In genomic region chr9:110100627-110101600, GRCm38 (mm10) we compare ENCODE assay signal across 8 mouse cellular contexts. TPM values are rescaled to one million over a fixed set of nuclear protein-coding genes. Genes with fewer than 3 reads are reported as not detected.
DNase-seq lines count a peak whose midpoint lies in the region; ATAC-seq and TF ChIP-seq lines count a peak whose summit lies in the region.

No protein-coding gene starts in this region.

- TF ChIP-seq POLR2A in olfactory bulb, adult 2 months (IDR thresholded peaks at IDR 0.05; ENCODE audit: insufficient read depth, low read depth, low read length), result no peak
- no peak for TF ChIP-seq POLR2A in thymus, adult 2 months (IDR thresholded peaks at IDR 0.05; ENCODE audit: control insufficient read depth, extremely low read depth, insufficient read depth, low read length, poor library complexity)

- H3K27me3 ChIP-seq in forebrain, embryonic 15.5 days, result no peaks in the 10 kb centered on the region
- H3K27me3 ChIP-seq in lung, embryonic 14.5 days (ENCODE audit: insufficient read depth, low read length), result no peaks in the 10 kb centered on the region
- no peaks in the 10 kb centered on the region for H3K27me3 ChIP-seq in thymus, adult 2 months (ENCODE audit: control insufficient read depth, insufficient read depth, low read length)

- peaks cover 0 to 2% of the 10 kb centered on the region in 2 experiments; a peak in 2 of 4 replicates for H3K4me1 ChIP-seq in ES-E14 (ENCODE audit: control insufficient read depth in 2 of 2, insufficient read depth in 2 of 2, low read length in 2 of 2, poor library complexity in 1 of 2)
- peaks cover 9% of the 10 kb centered on the region for H3K4me1 ChIP-seq in forebrain, embryonic 15.5 days
- H3K4me1 ChIP-seq in lung, embryonic 14.5 days (ENCODE audit: insufficient read depth), result no peaks in the 10 kb centered on the region
- no peaks in the 10 kb centered on the region for H3K4me1 ChIP-seq in olfactory bulb, adult 2 months (ENCODE audit: control insufficient read depth, insufficient read depth, low read length)
- no peaks in the 10 kb centered on the region for H3K4me1 ChIP-seq in thymus, adult 2 months (replicated peaks; ENCODE audit: control insufficient read depth, insufficient read depth, low read length)

- peak overlapping the region; percentile 38 for H3K27ac ChIP-seq in ES-E14 (ENCODE audit: insufficient read depth, low read depth, low read length, poor library complexity, severe bottlenecking)
- no peak overlapping the region for H3K27ac ChIP-seq in forebrain, embryonic 15.5 days (replicated peaks)
- peak overlapping the region; percentile 85 for H3K27ac ChIP-seq in layer of hippocampus, adult 2 months
- H3K27ac ChIP-seq in lung, embryonic 14.5 days (ENCODE audit: low read depth), result peak overlapping the region; percentile 50; the same call in 1 of the 2 replicates
- no peak overlapping the region for H3K27ac ChIP-seq in olfactory bulb, adult 2 months (ENCODE audit: insufficient read depth, low read depth, low read length)
- no peak overlapping the region for H3K27ac ChIP-seq in thymus, adult 2 months (ENCODE audit: control insufficient read depth, insufficient read depth, low read length)

- intact Hi-C loops in heart, postnatal 36 days (cut with DNase I), result loop anchor here (1.0 to 10.0 kb wide), 2 partner anchors 194 to 208 kb away; no protein-coding TSS in a partner anchor

- peak overlapping the region; percentile 71 for H3K4me2 ChIP-seq in forebrain, embryonic 15.5 days (replicated peaks)
- H3K4me2 ChIP-seq in lung, embryonic 14.5 days, result peak overlapping the region; percentile 87

- in situ Hi-C loops in ES-E14 (cut with MboI; ENCODE audit: low sequenced_read_pairs in 2 of 2, unreplicated experiment in 2 of 2), result no loop called here

- H3K9ac ChIP-seq in ES-E14 (ENCODE audit: insufficient read depth, low read depth, low read length, poor library complexity, severe bottlenecking), result peak overlapping the region; percentile 96
- peak overlapping the region; percentile 81 for H3K9ac ChIP-seq in forebrain, embryonic 15.5 days (replicated peaks)
- peak overlapping the region; percentile 94 for H3K9ac ChIP-seq in lung, embryonic 14.5 days

- TF ChIP-seq CTCF in layer of hippocampus, adult 2 months (conservative IDR thresholded peaks at IDR 0.05), result peak; percentile 97
- TF ChIP-seq CTCF in lung, embryonic 14.5 days (IDR thresholded peaks at IDR 0.05; ENCODE audit: low read depth), result peak; percentile 95
- peak; percentile 96 for TF ChIP-seq CTCF in olfactory bulb, adult 2 months (IDR thresholded peaks at IDR 0.05; ENCODE audit: insufficient read depth, low read depth, low read length)
- TF ChIP-seq CTCF in thymus, adult 2 months (IDR thresholded peaks at IDR 0.05; ENCODE audit: borderline replicate concordance, control insufficient read depth, extremely low read depth, insufficient read depth, low read length, poor library complexity), result peak; percentile 98

- DNase-seq in ES-E14 (ENCODE audit: low read depth, low spot score), result peak; percentile 90
- peak; percentile 87 for DNase-seq in cerebellum, adult 11-12 months
- DNase-seq in heart, postnatal 36 days, result peak; percentile 91 to 94
- DNase-seq in layer of hippocampus, adult 2 months (ENCODE audit: low spot score in 2 of 2), result peak; percentile 95 to 98
- DNase-seq in lung, embryonic 14.5 days, result peak; percentile 96
- DNase-seq in thymus, adult 2 months, result peak; percentile 95

- peak overlapping the region; percentile 87 to 100 for H3K4me3 ChIP-seq in ES-E14 (ENCODE audit: insufficient read depth in 1 of 2, low read depth in 1 of 2, low read length in 2 of 2, poor library complexity in 1 of 2, severe bottlenecking in 1 of 2)
- peak overlapping the region; percentile 81 for H3K4me3 ChIP-seq in forebrain, embryonic 15.5 days
- H3K4me3 ChIP-seq in layer of hippocampus, adult 2 months, result peak overlapping the region; percentile 98
- H3K4me3 ChIP-seq in lung, embryonic 14.5 days (ENCODE audit: low read depth, low read length), result peak overlapping the region; percentile 91
- peak overlapping the region; percentile 76 for H3K4me3 ChIP-seq in olfactory bulb, adult 2 months (ENCODE audit: insufficient read depth, low read depth, low read length)
- H3K4me3 ChIP-seq in thymus, adult 2 months (ENCODE audit: control insufficient read depth, insufficient read depth, low read length), result peak overlapping the region; percentile 88

- ATAC-seq in forebrain, embryonic 15.5 days (replicated peaks), result peak; percentile 97
- peak; percentile 97 for ATAC-seq in lung, embryonic 14.5 days (ENCODE audit: insufficient read depth)

- 3% methylated on average over 41 of the region's 41 CpGs for WGBS in forebrain, embryonic 15.5 days
- WGBS in lung, embryonic 14.5 days, result 2% methylated on average over 41 of the region's 41 CpGs
- under 1% methylated on average over 41 of the region's 41 CpGs for WGBS in olfactory bulb, adult 2 months
- WGBS in thymus, adult 2 months, result 5% methylated on average over 41 of the region's 41 CpGs

- H3K9me3 ChIP-seq in ES-E14 (ENCODE audit: control insufficient read depth, insufficient read depth, low read depth, low read length), result no peaks in the 10 kb centered on the region
- no peaks in the 10 kb centered on the region for H3K9me3 ChIP-seq in forebrain, embryonic 15.5 days
- H3K9me3 ChIP-seq in lung, embryonic 14.5 days (ENCODE audit: low read depth, low read length), result no peaks in the 10 kb centered on the region

- H3K36me3 ChIP-seq in ES-E14 (ENCODE audit: control insufficient read depth, insufficient read depth, low read length, poor library complexity, severe bottlenecking), result peaks cover 15% of the 10 kb centered on the region
- peaks cover 77% of the 10 kb centered on the region for H3K36me3 ChIP-seq in forebrain, embryonic 15.5 days
- H3K36me3 ChIP-seq in lung, embryonic 14.5 days (ENCODE audit: insufficient read depth), result peaks cover 72% of the 10 kb centered on the region
- peaks cover 21% of the 10 kb centered on the region for H3K36me3 ChIP-seq in thymus, adult 2 months (ENCODE audit: control insufficient read depth, insufficient read depth, low read length)

TF ChIP-seq in ES-E14, 5 proteins besides CTCF, POLR2A, EP300 and RAD21:
- TF ChIP-seq MAFK (IDR thresholded peaks at IDR 0.05; ENCODE audit: insufficient read depth, low read depth, low read length) (no peak), HCFC1 (IDR thresholded peaks at IDR 0.05; ENCODE audit: borderline replicate concordance, insufficient read depth, low read length) (peak; percentile 78), ZC3H11A (IDR thresholded peaks at IDR 0.05; ENCODE audit: borderline replicate concordance, low read depth, low read length) (peak; percentile 60; the same call in 1 of the 2 replicates), ZNF384 (IDR thresholded peaks at IDR 0.05; ENCODE audit: low read depth, low read length) (0 out of 2 replicates have a peak, but pooled peaks have one; percentile 7), CHD2 (IDR thresholded peaks at IDR 0.05; ENCODE audit: low read depth, low read length) (no peak)
TF ChIP-seq in ES-E14: peak in this region for 3.

RNA-seq across cellular contexts. Expression of gene Smarcc1, which starts 16.6 kb away (rescaled TPM):
- 56.9 and 64.3 TPM in 2 replicates for total RNA-seq in ES-E14 (2012; rRNA removed)
- polyA plus RNA-seq in forebrain, embryonic 15.5 days (2015; fragmentation: Nextera tagmentation; extraction: Ambion mirVana), result 154 and 156 TPM in 2 replicates
- total RNA-seq in heart, postnatal 36 days (2021), result 10 to 100 TPM; 23.4 to 27.4 TPM
- total RNA-seq in layer of hippocampus, adult 2 months (2021), result 10 to 100 TPM; 59.7 to 60.3 TPM
- 160 TPM in 2 replicates for polyA plus RNA-seq in lung, embryonic 14.5 days (2014; fragmentation: Nextera tagmentation; extraction: Ambion mirVana)
- 76.6 and 106 TPM in 2 replicates for polyA plus RNA-seq in olfactory bulb, adult 2 months (2012; ENCODE audit: insufficient read depth, insufficient read length, low replicate concordance, missing spikeins)
- polyA plus RNA-seq in thymus, adult 2 months (2012; rRNA removed), result 43.8 and 62.1 TPM in 2 replicates

RNA-seq across cellular contexts. Expression of gene Dhx30, which starts 16.7 kb away (rescaled TPM):
- total RNA-seq in ES-E14 (2012; rRNA removed), result 191 and 204 TPM in 2 replicates
- polyA plus RNA-seq in forebrain, embryonic 15.5 days (2015; fragmentation: Nextera tagmentation; extraction: Ambion mirVana), result 211 and 214 TPM in 2 replicates
- total RNA-seq in heart, postnatal 36 days (2021), result 10 to 100 TPM; 57.4 to 60.2 TPM
- total RNA-seq in layer of hippocampus, adult 2 months (2021), result 100 to 1,000 TPM; 158 to 163 TPM
- 124 and 137 TPM in 2 replicates for polyA plus RNA-seq in lung, embryonic 14.5 days (2014; fragmentation: Nextera tagmentation; extraction: Ambion mirVana)
- polyA plus RNA-seq in olfactory bulb, adult 2 months (2012; ENCODE audit: insufficient read depth, insufficient read length, low replicate concordance, missing spikeins), result not detected in 2 replicates
- 159 and 162 TPM in 2 replicates for polyA plus RNA-seq in thymus, adult 2 months (2012; rRNA removed)

Comparison
In these comparisons a context has a peak if more than half of its experiments do, and no peak if none do; other contexts are left out.
1. H3K27ac ChIP-seq: peak in ES-E14 (single experiment), layer of hippocampus, adult 2 months (single experiment) and lung, embryonic 14.5 days (single experiment); none in forebrain, embryonic 15.5 days (single experiment), olfactory bulb, adult 2 months (single experiment) and thymus, adult 2 months (single experiment).
2. Peak in every context shown above with its lines, with median percentiles within 50 percentile points of each other: DNase-seq, H3K4me3 ChIP-seq, H3K9ac ChIP-seq and CTCF ChIP-seq.